Mouse (Mus musculus) liver, embryonic 16.5 days (tissue): Measurements from ENCODE around the gene Cda. TPM values are rescaled to one million over a fixed set of nuclear protein-coding genes. Genes with fewer than 3 reads are reported as not detected.

Source experiments
- ATAC-seq: fragments of 200-750 bp; cut with Nextera tagmentation; 2 replicates; pipeline ENCODE4 v1.8.0; 2017; ENCODE audit warnings: low read depth, mild to moderate bottlenecking, moderate number of reproducible peaks, moderate library complexity
- H3K27ac ChIP-seq: fragments of 300-500 bp; sonication (generic); 2 replicates; pipeline ENCODE4 v1.5.1; 2014; ENCODE audit warnings: mild to moderate bottlenecking, low read length
- H3K27me3 ChIP-seq: fragments of 300-500 bp; sonication (generic); 2 replicates; pipeline ENCODE4 v1.6.1; 2014; ENCODE audit warnings: low read depth, low read length, mixed read lengths; ENCODE audit not compliant: control insufficient read depth, insufficient read depth
- H3K36me3 ChIP-seq: fragments of 300-500 bp; sonication (generic); 2 replicates; pipeline ENCODE4 v1.6.1; 2014; ENCODE audit warnings: mild to moderate bottlenecking; ENCODE audit not compliant: control insufficient read depth, insufficient read depth
- H3K4me1 ChIP-seq: fragments of 300-500 bp; sonication (generic); 2 replicates; pipeline ENCODE4 v1.6.1; 2014; ENCODE audit warnings: low read depth, low read length, mixed read lengths; ENCODE audit not compliant: control insufficient read depth
- H3K4me2 ChIP-seq: fragments of 300-500 bp; sonication (generic); 2 replicates; pipeline ENCODE4 v1.6.1; 2014; ENCODE audit warnings: low read depth, low read length, mixed read lengths
- H3K4me3 ChIP-seq: fragments of 300-500 bp; sonication (generic); 2 replicates; pipeline ENCODE4 v1.5.1; 2014; ENCODE audit warnings: low read depth, mild to moderate bottlenecking, low read length
- H3K9ac ChIP-seq: fragments of 300-500 bp; sonication (generic); 2 replicates; pipeline ENCODE4 v1.6.1; 2014; ENCODE audit warnings: low read depth, low read length
- H3K9me3 ChIP-seq: fragments of 300-500 bp; sonication (generic); replicated peaks from 2 replicates; pipeline ENCODE4 v1.6.1; 2016; ENCODE audit warnings: low read length; ENCODE audit not compliant: control insufficient read depth
- WGBS: fragments of 180-500 bp; shearing (Covaris S2); extraction: QIAGEN DNeasy Blood & Tissue Kit; methylation state at CpG from one replicate; pipeline ENCODE4 v1.1.7; 2014; ENCODE audit not compliant: insufficient replicate concordance; 5-methylcytosine and 5-hydroxymethylcytosine counted together
- polyA plus RNA-seq: library from polyadenylated mRNA; unstranded; fragments of >200 nt; fragmentation: Nextera tagmentation; extraction: Ambion mirVana; gene quantifications from 2 replicates; pipeline ENCODE4 v1.2.1, GENCODE M21; 2015

The Cda gene
- polyA plus RNA-seq, 1 experiment from 2014 or later: 5.7 TPM

- 7% methylated on average over 8 of the region's 8 CpGs for WGBS
- H3K4me3 ChIP-seq: no peak overlapping the region
- H3K27me3 ChIP-seq: peaks cover 44% of the 10 kb centered on the region
- H3K4me2 ChIP-seq: no peak overlapping the region
- no peak for ATAC-seq
- no peaks in the 10 kb centered on the region for H3K36me3 ChIP-seq
- no peaks in the 10 kb centered on the region for H3K4me1 ChIP-seq
- H3K9me3 ChIP-seq: no peaks in the 10 kb centered on the region
- no peak overlapping the region for H3K27ac ChIP-seq
- H3K9ac ChIP-seq: no peak overlapping the region
These were observed 28.9 kb upstream of the Cda start for GRCm38 (mm10) chr4:138396711-138397110.

DNA sequence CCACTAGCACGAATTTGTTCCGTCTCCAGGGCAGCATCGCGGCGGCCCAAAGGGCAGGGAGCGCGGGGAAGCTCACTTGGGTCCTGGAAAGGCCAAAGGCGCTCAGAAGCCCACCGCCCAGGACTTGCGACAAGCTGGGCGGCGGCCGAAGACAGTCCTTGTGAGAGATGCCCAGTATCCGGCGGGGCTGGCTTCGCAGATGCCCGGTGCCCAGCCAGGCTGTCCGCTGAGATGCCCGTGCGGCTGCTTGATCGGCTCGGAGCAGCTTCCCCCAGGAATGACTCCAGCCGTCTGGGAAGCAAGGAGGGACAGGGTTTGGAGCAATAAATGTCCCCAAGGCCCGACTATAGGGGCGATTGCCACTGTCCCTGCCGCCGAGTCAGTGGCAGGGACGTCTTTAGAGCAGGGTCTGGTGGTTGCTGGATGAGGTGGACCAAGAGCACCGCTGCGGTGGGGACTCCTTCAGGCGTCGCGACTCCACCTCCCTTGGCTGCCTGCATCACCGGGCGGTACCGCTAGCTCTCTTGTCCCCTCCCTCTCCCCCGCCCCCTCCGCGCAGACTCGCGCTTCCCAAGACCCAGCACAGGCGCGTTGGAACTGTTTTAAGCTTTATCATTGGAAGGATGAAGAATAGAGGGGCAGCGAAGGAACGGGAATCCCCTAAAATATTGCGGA, 28.3 kb upstream of the Cda start, which contains the start of gene Fam43b:
TSS of gene Fam43b (minus strand) at position 558 of the 675 bp plus-strand sequence.
- H3K27ac ChIP-seq: no peak within 1 kb of the TSS
- no peaks in the 10 kb centered on the region for H3K4me1 ChIP-seq
- ATAC-seq: no peak
- H3K9ac ChIP-seq: no peak within 1 kb of the TSS
- no peaks in the 10 kb centered on the region for H3K36me3 ChIP-seq
- no peak within 1 kb of the TSS; the same call in 1 of the 2 replicates for H3K4me3 ChIP-seq
- H3K27me3 ChIP-seq: peaks cover 44% of the 10 kb centered on the region
- 1% methylated on average over 46 of the region's 46 CpGs for WGBS
- H3K4me2 ChIP-seq: no peak within 1 kb of the TSS; the same call in 1 of the 2 replicates
- no peaks in the 10 kb centered on the region for H3K9me3 ChIP-seq

DNA sequence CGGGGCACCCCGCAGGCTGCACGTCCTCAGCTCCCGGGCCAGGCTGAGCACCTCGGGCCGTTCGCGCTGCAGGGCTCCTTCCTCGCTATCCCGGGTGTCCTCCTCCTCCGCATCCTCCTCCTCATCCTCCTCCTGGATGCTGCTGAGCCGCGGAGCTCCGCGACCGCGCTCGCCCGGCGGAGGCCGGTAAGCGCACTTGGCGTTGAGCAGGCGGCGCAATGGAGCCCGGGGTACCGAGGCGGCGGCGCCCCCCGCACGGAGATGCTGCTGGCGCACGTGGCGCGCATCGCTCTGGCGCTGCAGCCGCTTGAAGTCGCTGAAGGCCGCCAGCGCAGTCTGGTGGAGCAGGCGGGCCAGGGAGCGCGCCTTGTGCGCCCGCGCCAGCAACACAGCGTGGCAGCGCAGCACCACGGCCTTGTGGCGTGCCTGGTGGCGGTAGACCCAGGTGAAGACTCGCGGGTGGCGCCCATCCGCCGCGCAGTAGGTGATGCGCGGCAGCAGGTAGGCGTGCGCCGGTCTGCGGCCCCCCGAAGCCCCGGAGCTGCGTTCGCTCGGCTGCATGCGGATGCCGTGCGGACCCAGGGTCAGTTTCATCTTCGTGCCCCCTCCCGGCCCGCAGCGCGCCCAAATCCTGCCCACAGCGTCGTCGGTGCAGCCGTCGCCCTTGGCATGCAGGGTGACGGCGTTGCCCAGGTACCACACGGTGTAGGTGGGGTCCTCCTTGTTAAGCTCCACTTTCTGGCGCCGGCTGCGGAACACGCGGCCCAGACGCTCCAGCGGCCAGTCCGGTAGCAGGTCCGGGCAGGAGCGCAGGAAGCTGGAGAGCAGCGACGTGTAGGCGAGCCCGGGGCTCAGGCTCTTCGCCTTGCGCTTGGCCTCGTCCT, 27.5 kb upstream of the Cda start:
- peaks cover 44% of the 10 kb centered on the region for H3K27me3 ChIP-seq

DNA sequence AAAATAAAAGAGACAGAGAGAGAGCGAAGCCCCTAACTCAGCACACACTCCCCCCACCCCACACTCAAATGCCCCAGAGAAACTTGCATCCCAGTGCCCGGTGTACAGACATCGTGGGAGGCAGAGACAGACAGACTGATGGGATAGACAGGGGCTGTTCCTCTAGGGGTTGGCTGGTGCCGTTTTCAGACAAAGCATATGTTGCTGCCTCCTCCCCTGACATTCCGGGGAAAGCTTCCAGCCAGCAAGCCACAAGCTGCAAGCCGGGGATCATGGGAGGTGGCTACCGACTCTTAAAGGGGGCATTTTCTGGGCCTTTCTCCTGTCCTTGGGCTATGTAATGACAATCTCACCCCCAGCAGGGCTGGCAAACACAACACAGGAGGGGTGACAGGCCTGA, 25.9 kb upstream of the Cda start:
- no peak overlapping the region for H3K27ac ChIP-seq
- H3K4me1 ChIP-seq: no peaks in the 10 kb centered on the region
- ATAC-seq: no peak
- no peak overlapping the region for H3K9ac ChIP-seq
- H3K4me2 ChIP-seq: no peak overlapping the region
- peaks cover 44% of the 10 kb centered on the region for H3K27me3 ChIP-seq
- no peak overlapping the region for H3K4me3 ChIP-seq
- WGBS: 46% methylated on average over 7 of the region's 7 CpGs
- no peaks in the 10 kb centered on the region for H3K36me3 ChIP-seq
- H3K9me3 ChIP-seq: no peaks in the 10 kb centered on the region

More for the DNA sequence above, 27.5 kb upstream of the Cda start:
- H3K4me3 ChIP-seq: no peak overlapping the region; the same call in 1 of the 2 replicates
- WGBS: 3% methylated on average over 91 of the region's 103 CpGs
- ATAC-seq: no peak
- H3K4me2 ChIP-seq: no peak overlapping the region; the same call in 1 of the 2 replicates
- no peaks in the 10 kb centered on the region for H3K4me1 ChIP-seq
- no peak overlapping the region for H3K9ac ChIP-seq
- H3K36me3 ChIP-seq: no peaks in the 10 kb centered on the region
- no peak overlapping the region for H3K27ac ChIP-seq
- no peaks in the 10 kb centered on the region for H3K9me3 ChIP-seq

GRCm38 (mm10) chr4:138383789-138384188, 16.0 kb upstream of the Cda start:
- no peak for ATAC-seq
- WGBS: 52% methylated on average over 4 of the region's 4 CpGs
- H3K27ac ChIP-seq: no peak overlapping the region
- H3K36me3 ChIP-seq: no peaks in the 10 kb centered on the region
- H3K4me3 ChIP-seq: no peak overlapping the region
- no peaks in the 10 kb centered on the region for H3K9me3 ChIP-seq
- no peaks in the 10 kb centered on the region for H3K4me1 ChIP-seq
- no peak overlapping the region for H3K4me2 ChIP-seq
- H3K27me3 ChIP-seq: no peaks in the 10 kb centered on the region
- H3K9ac ChIP-seq: no peak overlapping the region

DNA sequence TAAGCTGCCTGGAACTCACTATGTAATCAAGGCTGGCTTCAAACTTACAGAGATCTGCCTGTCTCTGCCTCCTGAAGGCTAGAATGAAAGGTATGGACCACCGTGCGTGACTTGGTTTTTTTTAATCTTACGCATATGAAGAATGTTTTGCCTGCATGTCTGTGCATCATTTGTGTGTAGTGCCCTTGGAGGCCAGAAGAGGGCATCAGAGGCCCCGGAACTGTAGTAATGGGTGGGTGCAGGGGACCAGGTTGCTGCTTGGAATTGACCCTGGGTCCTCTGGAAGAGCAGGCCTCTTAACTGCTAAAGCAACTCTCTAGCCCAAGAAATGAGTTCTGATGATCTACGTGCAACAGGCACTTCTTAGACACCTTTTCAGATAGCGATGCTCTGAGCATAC, 14.7 kb upstream of the Cda start:
- no peak for ATAC-seq
- Histone ChIP-seq H3K27ac (no peak overlapping the region), H3K4me2 (no peak overlapping the region), H3K36me3 (no peaks in the 10 kb centered on the region), H3K9ac (no peak overlapping the region), H3K27me3 (no peaks in the 10 kb centered on the region), H3K4me1 (no peaks in the 10 kb centered on the region), H3K9me3 (no peaks in the 10 kb centered on the region), H3K4me3 (no peak overlapping the region)
- WGBS: 64% methylated on average over 6 of the region's 6 CpGs

DNA sequence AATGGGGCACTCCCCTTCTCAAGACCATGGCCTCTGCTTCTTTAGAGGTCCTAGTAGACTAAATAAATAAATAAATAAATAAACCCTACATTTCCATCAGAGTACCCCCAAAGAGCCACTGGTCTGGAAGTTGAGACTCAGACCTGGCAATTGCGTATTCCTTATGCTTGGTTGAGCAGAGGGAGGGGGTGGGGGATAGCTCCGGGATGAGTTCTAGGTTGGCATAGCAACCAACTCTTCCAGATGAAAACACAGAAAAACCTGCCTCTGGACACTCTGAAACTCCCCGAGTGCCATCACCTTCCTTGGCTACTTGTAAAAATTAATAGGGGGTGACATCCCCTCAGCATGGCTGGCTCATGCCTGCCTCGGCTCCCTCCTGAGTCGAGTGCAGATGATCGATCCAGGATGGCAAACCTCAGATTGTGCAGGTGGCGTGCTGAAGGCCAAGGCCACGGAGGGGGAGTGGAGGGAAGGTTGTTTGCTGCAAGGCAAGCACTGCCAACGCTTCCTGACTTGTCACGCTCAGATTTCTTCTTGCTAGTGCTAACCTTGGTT, 12.4 kb upstream of the Cda start:
- WGBS: 52% methylated on average over 10 of the region's 10 CpGs
- Histone ChIP-seq H3K4me1 (no peaks in the 10 kb centered on the region), H3K4me2 (no peak overlapping the region), H3K27me3 (no peaks in the 10 kb centered on the region), H3K9ac (no peak overlapping the region), H3K27ac (no peak overlapping the region), H3K4me3 (no peak overlapping the region), H3K36me3 (no peaks in the 10 kb centered on the region), H3K9me3 (no peaks in the 10 kb centered on the region)
- ATAC-seq: no peak

DNA sequence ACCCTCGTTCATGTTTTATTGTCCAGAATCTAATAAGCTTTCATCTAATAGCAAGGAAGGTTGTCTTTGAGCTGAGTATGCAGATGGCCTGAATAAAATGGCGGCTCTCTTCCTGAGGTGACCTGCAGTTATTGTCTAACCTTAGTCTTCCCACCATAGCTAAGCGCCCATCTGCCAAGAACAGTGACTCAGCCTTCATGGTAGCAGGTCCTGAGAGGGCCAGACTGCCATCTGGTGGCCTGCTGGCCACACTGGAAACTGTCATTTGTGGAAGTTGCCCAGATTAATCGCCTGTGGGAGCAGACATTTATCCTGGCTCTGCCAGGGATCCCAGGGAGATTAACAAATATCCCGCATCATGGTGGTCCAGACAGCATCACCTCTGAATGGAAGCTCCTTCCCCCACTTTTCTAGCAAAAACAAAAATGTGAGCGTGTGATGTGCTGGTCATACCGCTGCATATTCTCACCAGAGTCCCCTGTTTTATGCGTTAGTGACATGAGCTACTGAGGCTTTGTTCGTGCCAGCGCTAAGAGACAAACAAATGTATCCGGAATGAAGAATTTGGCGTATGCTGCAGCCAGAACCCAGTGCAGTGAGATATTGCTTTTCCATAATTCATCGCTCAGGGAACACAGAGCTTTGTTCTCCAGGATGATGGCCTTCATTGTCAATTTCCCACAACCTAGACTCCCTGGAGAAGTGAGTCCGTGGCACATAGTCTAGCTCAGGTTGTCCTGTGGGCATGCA, 11.5 kb upstream of the Cda start:
- Histone ChIP-seq H3K4me1 (no peaks in the 10 kb centered on the region), H3K4me2 (no peak overlapping the region), H3K27ac (no peak overlapping the region), H3K27me3 (no peaks in the 10 kb centered on the region), H3K9ac (no peak overlapping the region), H3K9me3 (no peaks in the 10 kb centered on the region), H3K36me3 (no peaks in the 10 kb centered on the region), H3K4me3 (no peak overlapping the region)
- no peak for ATAC-seq
- 46% methylated on average over 14 of the region's 14 CpGs for WGBS
